Mouse (Mus musculus) layer of hippocampus, postnatal 25 days (tissue): ENCODE results near the gene Usp24. TPM values are rescaled to one million over a fixed set of nuclear protein-coding genes. Genes with fewer than 3 reads are reported as not detected.

Experiments
- DNase-seq, 2 experiments: peaks; one replicate each; pipeline ENCODE4 v3.0.0; 2022; ENCODE audit warnings: mixed read lengths in 2 of 2, low spot score in 1 of 2; ENCODE audit errors: extremely low spot score in 1 of 2
- total RNA-seq, 2 experiments: library from RNA; stranded (reverse); gene quantifications; 2 replicates each; pipeline ENCODE4 v1.2.3; 2021

The Usp24 gene
- 10 to 100 TPM; 35.2 to 42.8 TPM for total RNA-seq

GRCm38 (mm10) chr4:106315921-106316350 lies at the start of gene Usp24:
Gene Usp24, plus strand, starts transcription at chr4:106316213.
- DNase-seq, result peak in 1 of 2 experiments; percentile 53

GRCm38 (mm10) chr4:106276937-106277336 lies 39.1 kb upstream of the Usp24 start:
- DNase-seq, result no peak

GRCm38 (mm10) chr4:106279177-106279576 lies 36.8 kb upstream of the Usp24 start:
- no peak for DNase-seq

GRCm38 (mm10) chr4:106281128-106281491 lies 34.9 kb upstream of the Usp24 start:
- DNase-seq, result no peak

GRCm38 (mm10) chr4:106281492-106282122 lies 34.4 kb upstream of the Usp24 start:
- peak in 1 of 2 experiments; percentile 14 for DNase-seq

GRCm38 (mm10) chr4:106282123-106282510 lies 33.9 kb upstream of the Usp24 start:
- no peak for DNase-seq

- DNase-seq, result no peak
These were observed 28.9 kb upstream of the Usp24 start for GRCm38 (mm10) chr4:106286958-106287743.

- DNase-seq, result no peak
These were observed 25.8 kb upstream of the Usp24 start for GRCm38 (mm10) chr4:106290201-106290600.

- no peak for DNase-seq
These were observed 23.2 kb upstream of the Usp24 start for GRCm38 (mm10) chr4:106292823-106293222.

- DNase-seq, result no peak
These were observed 22.5 kb upstream of the Usp24 start for GRCm38 (mm10) chr4:106293378-106294090.

GRCm38 (mm10) chr4:106295696-106296095 lies 20.3 kb upstream of the Usp24 start:
- no peak for DNase-seq

- DNase-seq, result no peak
These were observed 19.5 kb upstream of the Usp24 start for GRCm38 (mm10) chr4:106296412-106297086.

- no peak for DNase-seq
These were observed 14.7 kb upstream of the Usp24 start for GRCm38 (mm10) chr4:106301346-106301745.

GRCm38 (mm10) chr4:106308090-106308489 lies 7.9 kb upstream of the Usp24 start:
- no peak for DNase-seq

GRCm38 (mm10) chr4:106312651-106313050 lies 3.4 kb upstream of the Usp24 start:
- DNase-seq, result no peak

- no peak for DNase-seq
These were observed 2.9 kb upstream of the Usp24 start for GRCm38 (mm10) chr4:106313070-106313469.

GRCm38 (mm10) chr4:106313874-106314273 lies 2.1 kb upstream of the Usp24 start:
- no peak for DNase-seq

- no peak for DNase-seq
These were observed 1.7 kb upstream of the Usp24 start for GRCm38 (mm10) chr4:106314291-106314690.

- DNase-seq, result peak; percentile 40 to 75
These were observed 552 bp downstream of the Usp24 start for GRCm38 (mm10) chr4:106316351-106317178.
